Comparison of ENCODE assay signal across 1 mouse cellular context in the genomic region with DNA sequence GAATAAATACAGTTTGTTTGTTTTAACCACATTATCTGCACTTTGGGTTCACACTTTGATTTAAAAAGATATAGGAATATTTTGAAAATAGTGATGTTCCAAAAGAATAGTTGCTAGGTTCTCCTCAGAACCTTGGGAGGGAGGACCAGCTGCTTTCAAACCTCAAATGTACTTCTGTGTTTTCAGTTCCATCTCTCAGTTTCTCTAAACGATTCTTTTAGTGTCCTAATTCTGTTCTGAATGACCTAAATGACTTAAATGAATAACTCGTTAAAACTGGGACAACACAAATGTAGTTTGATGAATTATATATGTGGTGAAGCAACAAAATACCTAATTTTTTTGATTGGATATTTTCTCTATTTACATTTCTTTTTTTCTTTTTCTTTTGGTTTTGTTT.
A peak's percentile ranks its signal among the peaks of the same experiment; 100 is the strongest.
TF ChIP-seq lines count a peak whose summit lies in the region.

No protein-coding gene starts in this region.

TF ChIP-seq in CH12.LX, 34 proteins besides CTCF, POLR2A, EP300 and RAD21 (continued from another document):
- peak; percentile 13; the same call in 1 of the 2 replicates for TF ChIP-seq MEF2A (IDR thresholded peaks at IDR 0.05; ENCODE audit: borderline replicate concordance, low read depth, low read length)
- TF ChIP-seq MXI1 (IDR thresholded peaks at IDR 0.05; ENCODE audit: low read depth, low read length): no peak
- TF ChIP-seq USF2 (conservative IDR thresholded peaks at IDR 0.05; ENCODE audit: low read depth, low read length): no peak
- TF ChIP-seq MAFK (IDR thresholded peaks at IDR 0.05; ENCODE audit: insufficient replicate concordance, low read length): no peak
- peak; percentile 70 for TF ChIP-seq JUND (conservative IDR thresholded peaks at IDR 0.05; ENCODE audit: low read depth, low read length)
- no peak for TF ChIP-seq TCF12 (IDR thresholded peaks at IDR 0.05; ENCODE audit: low read depth, low read length)
- TF ChIP-seq ETS1 (conservative IDR thresholded peaks at IDR 0.05; ENCODE audit: low read depth, low read length): no peak
- TF ChIP-seq JUN (IDR thresholded peaks at IDR 0.05; ENCODE audit: insufficient read depth, low read depth, low read length): peak; percentile 47; the same call in 1 of the 2 replicates
- no peak for TF ChIP-seq MAZ (IDR thresholded peaks at IDR 0.05; ENCODE audit: low read depth, low read length)
- no peak for TF ChIP-seq MYC (IDR thresholded peaks at IDR 0.05; ENCODE audit: low read depth, low read length)
- TF ChIP-seq NRF1 (IDR thresholded peaks at IDR 0.05; ENCODE audit: low read depth, low read length): no peak
- no peak for TF ChIP-seq E2F4 (IDR thresholded peaks at IDR 0.05; ENCODE audit: insufficient replicate concordance, low read depth, low read length)
- TF ChIP-seq PAX5 (IDR thresholded peaks at IDR 0.05; ENCODE audit: low read length): no peak
